Mouse (Mus musculus) kidney, adult 8-10 months (tissue): ENCODE data around the gene Naa15.

Experiments used
- DNase-seq, 2 experiments: peaks; one replicate each; pipeline ENCODE4 v3.0.0; 2022

Naa15 gene

GRCm38 (mm10) chr3:51517878-51518762, 103.2 kb downstream of the Naa15 start:
- no peak for DNase-seq

- DNase-seq = no peak
These were observed 103.8 kb downstream of the Naa15 start for GRCm38 (mm10) chr3:51518763-51519121.

GRCm38 (mm10) chr3:51521262-51521661, 106.3 kb downstream of the Naa15 start:
- DNase-seq = no peak

GRCm38 (mm10) chr3:51525186-51525785, 110.3 kb downstream of the Naa15 start:
- no peak for DNase-seq
